Mouse (Mus musculus) hindbrain, embryonic 11.5 days (tissue): ENCODE measurements around the gene Dmd. TPM values are rescaled to one million over a fixed set of nuclear protein-coding genes. Genes with fewer than 3 reads are reported as not detected.

Experiments
- ATAC-seq: fragments of 200-750 bp; cut with Nextera tagmentation; 2 replicates; pipeline ENCODE4 v1.8.0; 2017; ENCODE audit warnings: mild to moderate bottlenecking, moderate TSS enrichment, moderate library complexity; ENCODE audit not compliant: low FRiP score
- DNase-seq: peaks from one replicate; pipeline ENCODE4 v3.0.0-alpha.2; 2015; ENCODE audit warnings: low spot score
- H3K27ac ChIP-seq: fragments of 300-500 bp; sonication (generic); 2 replicates; pipeline ENCODE4 v1.5.1; 2014; ENCODE audit warnings: mild to moderate bottlenecking, low read depth, low read length
- H3K27me3 ChIP-seq: fragments of 300-500 bp; sonication (generic); 2 replicates; pipeline ENCODE4 v1.6.1; 2014; ENCODE audit warnings: mild to moderate bottlenecking, low read length, moderate library complexity, mixed read lengths; ENCODE audit not compliant: control insufficient read depth, insufficient read depth
- H3K36me3 ChIP-seq: fragments of 300-500 bp; sonication (generic); 2 replicates; pipeline ENCODE4 v1.6.1; 2014; ENCODE audit warnings: mild to moderate bottlenecking, low read length, moderate library complexity, mixed read lengths; ENCODE audit not compliant: control insufficient read depth, insufficient read depth
- H3K4me1 ChIP-seq: fragments of 300-500 bp; sonication (generic); replicated peaks from 2 replicates; pipeline ENCODE4 v1.6.1; 2014; ENCODE audit warnings: low read length, mixed read lengths; ENCODE audit not compliant: control insufficient read depth, insufficient read depth
- H3K4me2 ChIP-seq: fragments of 300-500 bp; sonication (generic); replicated peaks from 2 replicates; pipeline ENCODE4 v1.6.1; 2014; ENCODE audit warnings: mild to moderate bottlenecking, low read depth, low read length
- H3K4me3 ChIP-seq: fragments of 300-500 bp; sonication (generic); 2 replicates; pipeline ENCODE4 v1.5.1; 2014; ENCODE audit warnings: low read depth, low read length
- H3K9ac ChIP-seq: fragments of 300-500 bp; sonication (generic); 2 replicates; pipeline ENCODE4 v1.6.1; 2014; ENCODE audit warnings: low read depth, low read length
- H3K9me3 ChIP-seq: fragments of 300-500 bp; sonication (generic); 2 replicates; pipeline ENCODE4 v1.6.1; 2016; ENCODE audit warnings: low read length; ENCODE audit not compliant: control insufficient read depth
- WGBS: fragments of 180-500 bp; shearing (Covaris S2); extraction: QIAGEN DNeasy Blood & Tissue Kit; methylation state at CpG from one replicate; pipeline ENCODE4 v1.1.7; 2014; 5-methylcytosine and 5-hydroxymethylcytosine counted together
- polyA plus RNA-seq: library from polyadenylated mRNA; unstranded; fragments of >200 nt; fragmentation: Nextera tagmentation; extraction: Ambion mirVana; gene quantifications from 2 replicates; pipeline ENCODE4 v1.2.1, GENCODE M21; 2014

The Dmd gene
- polyA plus RNA-seq, 1 experiment from 2014 or later: 24.0 TPM

GRCm38 (mm10) chrX:85093354-85093753, 2144.7 kb downstream of the Dmd start:
- Histone ChIP-seq H3K36me3 (no peaks in the 10 kb centered on the region), H3K9me3 (no peaks in the 10 kb centered on the region), H3K4me1 (no peaks in the 10 kb centered on the region), H3K4me2 (no peak overlapping the region), H3K27me3 (no peaks in the 10 kb centered on the region), H3K27ac (no peak overlapping the region), H3K9ac (no peak overlapping the region), H3K4me3 (no peak overlapping the region)
- DNase-seq (no peak), ATAC-seq (no peak)

- H3K36me3 ChIP-seq: no peaks in the 10 kb centered on the region
Measured at GRCm38 (mm10) chrX:85098691-85099090, 2150.0 kb downstream of the Dmd start.

GRCm38 (mm10) chrX:85112418-85112817, 2163.7 kb downstream of the Dmd start:
- no peak for ATAC-seq
- no peaks in the 10 kb centered on the region for H3K4me1 ChIP-seq
- H3K9ac ChIP-seq: no peak overlapping the region

More at GRCm38 (mm10) chrX:85098691-85099090, 2150.0 kb downstream of the Dmd start:
- no peak for ATAC-seq
- Histone ChIP-seq H3K9me3 (no peaks in the 10 kb centered on the region), H3K4me2 (no peak overlapping the region), H3K4me3 (no peak overlapping the region), H3K9ac (no peak overlapping the region), H3K27me3 (no peaks in the 10 kb centered on the region), H3K4me1 (no peaks in the 10 kb centered on the region), H3K27ac (no peak overlapping the region)
- DNase-seq: no peak

GRCm38 (mm10) chrX:85132706-85133105, 2184.0 kb downstream of the Dmd start:
- Histone ChIP-seq H3K27ac (no peak overlapping the region), H3K4me3 (no peak overlapping the region), H3K4me2 (no peak overlapping the region), H3K4me1 (no peaks in the 10 kb centered on the region), H3K9me3 (no peaks in the 10 kb centered on the region), H3K9ac (no peak overlapping the region), H3K27me3 (no peaks in the 10 kb centered on the region), H3K36me3 (no peaks in the 10 kb centered on the region)
- DNase-seq: no peak
- ATAC-seq: no peak
- WGBS: 82% methylated on average over 3 of the region's 3 CpGs

More at GRCm38 (mm10) chrX:85112418-85112817, 2163.7 kb downstream of the Dmd start:
- DNase-seq: no peak
- no peaks in the 10 kb centered on the region for H3K9me3 ChIP-seq
- no peaks in the 10 kb centered on the region for H3K36me3 ChIP-seq
- H3K27me3 ChIP-seq: no peaks in the 10 kb centered on the region
- no peak overlapping the region for H3K4me2 ChIP-seq
- no peak overlapping the region for H3K4me3 ChIP-seq
- no peak overlapping the region for H3K27ac ChIP-seq

- H3K4me2 ChIP-seq: no peak overlapping the region
- H3K9me3 ChIP-seq: no peaks in the 10 kb centered on the region
- no peak overlapping the region for H3K4me3 ChIP-seq
- no peaks in the 10 kb centered on the region for H3K36me3 ChIP-seq
- DNase-seq: no peak
- H3K4me1 ChIP-seq: no peaks in the 10 kb centered on the region
- no peaks in the 10 kb centered on the region for H3K27me3 ChIP-seq
- no peak overlapping the region for H3K27ac ChIP-seq
- no peak overlapping the region for H3K9ac ChIP-seq
- ATAC-seq: no peak
- WGBS: 80% methylated on average over 5 of the region's 5 CpGs
Measured at GRCm38 (mm10) chrX:85137293-85137692, 2188.6 kb downstream of the Dmd start.

- H3K27ac ChIP-seq: no peak overlapping the region
- no peak for ATAC-seq
- no peaks in the 10 kb centered on the region for H3K27me3 ChIP-seq
- H3K9me3 ChIP-seq: no peaks in the 10 kb centered on the region
- H3K4me3 ChIP-seq: no peak overlapping the region
- no peak overlapping the region for H3K4me2 ChIP-seq
- DNase-seq: no peak
- H3K36me3 ChIP-seq: no peaks in the 10 kb centered on the region
- WGBS: 56% methylated on average over 2 of the region's 2 CpGs
- H3K9ac ChIP-seq: no peak overlapping the region
- H3K4me1 ChIP-seq: no peaks in the 10 kb centered on the region
Measured at GRCm38 (mm10) chrX:85171264-85171663, 2222.6 kb downstream of the Dmd start.

- Histone ChIP-seq H3K9me3 (no peaks in the 10 kb centered on the region), H3K4me2 (no peak overlapping the region), H3K4me3 (no peak overlapping the region), H3K27me3 (no peaks in the 10 kb centered on the region), H3K9ac (no peak overlapping the region), H3K27ac (no peak overlapping the region), H3K4me1 (no peaks in the 10 kb centered on the region), H3K36me3 (no peaks in the 10 kb centered on the region)
- ATAC-seq: no peak
- WGBS: 49% methylated on average over 2 of the region's 2 CpGs
- DNase-seq: no peak
Measured at GRCm38 (mm10) chrX:85187565-85187964, 2238.9 kb downstream of the Dmd start.

- no peaks in the 10 kb centered on the region for H3K9me3 ChIP-seq
- no peak for DNase-seq
Measured at GRCm38 (mm10) chrX:85193856-85194255, 2245.2 kb downstream of the Dmd start.

GRCm38 (mm10) chrX:85197688-85198087, 2249.0 kb downstream of the Dmd start:
- no peak overlapping the region for H3K27ac ChIP-seq
- no peaks in the 10 kb centered on the region for H3K9me3 ChIP-seq
- H3K36me3 ChIP-seq: no peaks in the 10 kb centered on the region
- H3K4me1 ChIP-seq: no peaks in the 10 kb centered on the region
- no peak overlapping the region for H3K4me3 ChIP-seq
- H3K4me2 ChIP-seq: no peak overlapping the region
- DNase-seq (no peak), ATAC-seq (no peak)
- 88% methylated on average over 5 of the region's 5 CpGs for WGBS
- no peak overlapping the region for H3K9ac ChIP-seq
- H3K27me3 ChIP-seq: no peaks in the 10 kb centered on the region

More at GRCm38 (mm10) chrX:85193856-85194255, 2245.2 kb downstream of the Dmd start:
- Histone ChIP-seq H3K27ac (no peak overlapping the region), H3K4me2 (no peak overlapping the region), H3K4me3 (no peak overlapping the region), H3K9ac (no peak overlapping the region), H3K27me3 (no peaks in the 10 kb centered on the region), H3K4me1 (no peaks in the 10 kb centered on the region), H3K36me3 (no peaks in the 10 kb centered on the region)
- ATAC-seq: no peak
